Mouse (Mus musculus): ENCODE results near the gene Ank3. TPM values are rescaled to one million over a fixed set of nuclear protein-coding genes. Genes with fewer than 3 reads are reported as not detected.

Ank3 gene
- total RNA-seq, 2 experiments from 2014 or later = 77.7 to 83.4 TPM

GRCm38 (mm10) chr10:69859848-69860479 lies 461.4 kb downstream of the Ank3 start:
- DNase-seq = no peak
- intact Hi-C loops (cut with DNase I) = no loop called here

GRCm38 (mm10) chr10:69862829-69863228 lies 464.3 kb downstream of the Ank3 start:
- intact Hi-C loops (cut with DNase I) = no loop called here
- DNase-seq = no peak

- intact Hi-C loops (cut with DNase I) = loop anchor here (1.0 to 5.0 kb wide), 4 partner anchors 20 to 426 kb away; partner anchors contain the start of gene Ccdc6
- peak; percentile 84 to 91 for DNase-seq
Observed at GRCm38 (mm10) chr10:69870348-69870747, 471.8 kb downstream of the Ank3 start.

GRCm38 (mm10) chr10:69870947-69871346 lies 472.4 kb downstream of the Ank3 start:
- intact Hi-C loops (cut with DNase I) = loop anchor here (1.0 to 5.0 kb wide), 4 partner anchors 19 to 425 kb away; partner anchors contain the start of gene Ccdc6
- DNase-seq = peak in 1 of 2 experiments; percentile 23

DNA sequence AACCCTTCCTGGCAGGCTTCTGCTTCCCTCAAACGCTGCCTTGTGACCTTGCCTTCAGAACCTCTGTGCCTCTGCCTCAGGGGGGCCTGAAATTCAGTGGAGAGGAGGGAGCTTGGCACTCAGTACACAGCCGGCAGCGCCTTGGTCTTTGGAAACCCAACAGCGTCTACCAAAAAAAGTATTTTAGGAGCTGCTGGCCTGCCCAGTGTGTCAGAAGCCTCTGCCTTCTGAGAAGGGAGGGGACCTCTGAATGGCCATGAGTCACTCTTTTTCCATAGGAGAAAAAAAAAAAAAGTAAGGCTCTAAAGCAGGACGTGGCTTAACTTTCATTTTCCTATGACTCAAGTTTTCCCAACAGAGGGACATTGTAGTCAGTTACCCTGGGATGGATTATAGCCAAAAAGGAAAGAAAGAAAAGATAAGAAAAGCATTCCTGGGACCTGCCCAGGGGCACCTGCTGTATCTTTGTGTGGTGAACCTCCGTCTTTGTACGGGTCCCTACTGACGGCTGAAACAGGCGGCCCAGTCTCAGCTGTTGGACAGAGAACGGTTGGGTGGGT lies 473.7 kb downstream of the Ank3 start:
- intact Hi-C loops (cut with DNase I) = loop anchor here (5.0 kb wide), 1 partner anchor 225 kb away; the partner anchor contains the start of gene Ccdc6
- peak; percentile 42 to 56 for DNase-seq

GRCm38 (mm10) chr10:69872892-69873291 lies 474.3 kb downstream of the Ank3 start:
- DNase-seq = no peak
- intact Hi-C loops (cut with DNase I) = loop anchor here (5.0 kb wide), 1 partner anchor 224 kb away; the partner anchor contains the start of gene Ccdc6

DNA sequence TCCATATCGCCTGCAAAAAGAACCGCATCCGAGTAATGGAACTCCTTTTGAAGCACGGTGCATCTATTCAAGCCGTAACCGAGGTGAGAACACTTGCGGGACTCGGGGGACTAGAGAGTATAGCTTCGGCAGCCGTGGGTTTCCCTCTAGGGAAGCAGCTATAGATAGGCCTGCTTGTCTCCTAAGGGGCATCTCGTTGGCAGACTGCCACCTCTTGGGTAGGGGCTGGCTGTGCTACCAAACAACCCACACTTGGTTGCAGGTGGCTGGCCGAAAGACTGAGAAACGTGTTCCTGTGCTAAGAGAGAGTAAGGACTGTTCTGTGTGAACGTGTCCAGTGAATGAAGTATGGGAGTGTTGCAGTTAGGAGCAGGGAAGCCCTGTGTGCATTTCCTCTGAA lies 476.2 kb downstream of the Ank3 start:
- intact Hi-C loops (cut with DNase I) = loop anchor here (1.0 to 5.0 kb wide), 2 partner anchors 12 to 222 kb away; partner anchors contain the start of gene Ccdc6
- DNase-seq = no peak

DNA sequence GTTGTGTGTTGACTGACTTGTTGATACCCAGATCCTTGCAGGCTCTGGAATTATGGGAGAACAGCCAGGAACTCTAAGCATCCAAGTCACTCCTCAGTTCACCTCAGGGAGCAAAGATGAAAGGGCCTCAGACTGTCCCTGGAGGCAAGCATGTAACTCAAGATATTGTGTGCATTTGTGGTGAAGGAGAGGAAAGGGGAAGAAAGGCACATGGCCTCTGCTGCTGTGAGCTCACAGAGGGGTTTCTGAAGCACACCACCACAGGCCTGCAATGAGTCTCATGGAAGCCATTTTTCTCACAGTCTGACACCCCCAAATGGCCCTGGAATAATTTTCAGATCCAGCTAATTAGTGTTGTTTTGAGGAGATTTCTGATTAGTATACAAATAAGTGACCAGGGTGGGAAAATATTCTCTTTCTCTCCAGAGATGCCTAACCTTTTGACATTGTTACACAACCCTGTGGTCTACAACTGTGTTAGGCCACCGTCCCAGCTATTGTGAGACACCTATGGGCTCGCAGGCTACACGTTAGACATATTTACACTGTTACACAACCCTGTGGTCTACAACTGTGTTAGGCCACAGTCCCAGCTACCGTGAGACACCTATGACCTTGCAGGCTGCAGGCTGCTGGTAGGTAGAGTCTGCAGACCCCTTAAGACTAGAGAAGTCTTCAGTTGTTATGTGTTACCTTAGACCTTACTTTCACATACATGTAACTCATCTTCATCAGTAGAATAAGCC lies 485.5 kb downstream of the Ank3 start:
- no peak for DNase-seq
- intact Hi-C loops (cut with DNase I) = no loop called here

GRCm38 (mm10) chr10:69888399-69888798 lies 489.8 kb downstream of the Ank3 start:
- DNase-seq = peak; percentile 42 to 53
- intact Hi-C loops (cut with DNase I) = loop anchor here (5.0 kb wide), 1 partner anchor 74 kb away; no protein-coding TSS in a partner anchor

DNA sequence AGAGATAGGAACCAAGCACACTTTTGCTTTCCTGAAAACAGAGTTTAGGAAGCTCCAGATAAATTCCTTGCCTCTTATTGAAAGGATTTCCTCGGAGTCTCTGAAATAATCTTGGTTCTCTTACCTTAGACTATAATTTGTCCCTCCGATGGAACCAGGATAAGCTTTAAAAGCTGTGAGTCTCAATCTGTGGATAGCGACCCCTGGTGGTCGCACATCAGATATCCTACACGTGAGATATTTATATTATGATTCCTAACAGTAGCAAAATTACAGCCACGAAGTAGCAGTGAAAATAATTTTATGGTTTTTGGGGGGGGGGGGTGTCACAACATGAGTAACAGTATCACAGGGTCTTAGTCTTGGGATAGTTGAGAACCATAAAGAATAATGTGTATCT lies 491.2 kb downstream of the Ank3 start:
- intact Hi-C loops (cut with DNase I) = loop anchor here (1.0 to 5.0 kb wide), 2 partner anchors 19 to 73 kb away; no protein-coding TSS in a partner anchor
- DNase-seq = peak in 1 of 2 experiments; percentile 61

- intact Hi-C loops (cut with DNase I) = loop anchor here (1.0 kb wide), 1 partner anchor 20 kb away; no protein-coding TSS in a partner anchor
- DNase-seq = no peak
Observed at GRCm38 (mm10) chr10:69890389-69890985, 491.9 kb downstream of the Ank3 start.

DNA sequence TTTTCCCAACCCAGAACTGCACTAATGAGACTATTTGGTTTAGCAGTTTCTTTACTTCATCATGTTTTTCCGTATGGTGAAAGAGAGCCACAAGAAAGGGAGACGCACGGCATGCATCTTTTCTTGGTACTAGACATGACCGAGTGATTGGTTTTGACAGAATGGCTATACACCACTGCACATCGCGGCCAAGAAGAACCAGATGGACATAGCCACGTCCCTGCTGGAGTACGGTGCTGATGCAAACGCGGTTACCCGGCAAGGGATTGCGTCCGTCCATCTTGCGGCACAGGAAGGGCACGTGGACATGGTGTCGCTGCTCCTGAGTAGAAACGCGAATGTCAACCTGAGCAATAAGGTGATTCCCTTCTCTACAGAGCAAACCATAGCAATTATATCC lies 493.6 kb downstream of the Ank3 start:
- DNase-seq = no peak
- intact Hi-C loops (cut with DNase I) = no loop called here

- no peak for DNase-seq
- intact Hi-C loops (cut with DNase I) = no loop called here
Observed at GRCm38 (mm10) chr10:69895606-69896005, 497.0 kb downstream of the Ank3 start.

DNA sequence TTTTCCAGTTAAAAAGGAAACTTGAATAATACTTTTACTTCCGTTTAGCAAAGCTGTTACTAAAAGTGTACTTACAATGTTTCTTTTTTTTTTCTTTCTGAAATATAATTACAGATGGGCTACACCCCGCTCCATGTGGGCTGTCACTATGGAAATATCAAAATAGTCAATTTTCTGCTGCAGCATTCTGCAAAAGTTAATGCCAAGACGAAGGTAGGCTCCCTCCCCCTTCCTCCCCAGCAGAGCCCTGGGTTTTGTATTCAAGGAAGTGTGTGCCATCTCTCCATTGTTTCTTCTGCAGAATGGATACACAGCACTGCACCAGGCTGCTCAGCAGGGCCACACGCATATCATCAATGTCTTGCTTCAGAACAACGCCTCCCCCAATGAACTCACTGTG lies 499.4 kb downstream of the Ank3 start:
- DNase-seq = no peak
- intact Hi-C loops (cut with DNase I) = no loop called here

DNA sequence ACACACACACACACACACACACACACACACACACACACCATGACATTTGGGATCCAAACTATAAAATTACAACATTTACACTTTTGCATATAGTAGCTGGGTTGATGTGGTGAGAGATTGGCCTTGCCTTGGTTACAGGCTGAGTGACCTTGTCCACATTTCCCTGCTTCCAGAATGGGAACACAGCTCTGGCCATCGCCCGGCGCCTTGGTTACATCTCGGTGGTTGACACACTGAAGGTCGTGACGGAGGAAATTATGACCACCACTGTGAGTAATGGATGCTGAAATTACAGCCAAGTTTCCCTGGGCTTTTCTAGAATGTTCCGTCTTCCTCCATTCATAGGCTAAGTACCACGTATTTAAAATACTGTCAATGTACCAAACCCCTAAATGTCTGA lies 500.2 kb downstream of the Ank3 start:
- DNase-seq = no peak
- intact Hi-C loops (cut with DNase I) = no loop called here

- DNase-seq = no peak
- intact Hi-C loops (cut with DNase I) = no loop called here
Observed at GRCm38 (mm10) chr10:69899788-69900187, 501.2 kb downstream of the Ank3 start.

GRCm38 (mm10) chr10:69902024-69902423 lies 503.5 kb downstream of the Ank3 start:
- intact Hi-C loops (cut with DNase I) = no loop called here
- no peak for DNase-seq

DNA sequence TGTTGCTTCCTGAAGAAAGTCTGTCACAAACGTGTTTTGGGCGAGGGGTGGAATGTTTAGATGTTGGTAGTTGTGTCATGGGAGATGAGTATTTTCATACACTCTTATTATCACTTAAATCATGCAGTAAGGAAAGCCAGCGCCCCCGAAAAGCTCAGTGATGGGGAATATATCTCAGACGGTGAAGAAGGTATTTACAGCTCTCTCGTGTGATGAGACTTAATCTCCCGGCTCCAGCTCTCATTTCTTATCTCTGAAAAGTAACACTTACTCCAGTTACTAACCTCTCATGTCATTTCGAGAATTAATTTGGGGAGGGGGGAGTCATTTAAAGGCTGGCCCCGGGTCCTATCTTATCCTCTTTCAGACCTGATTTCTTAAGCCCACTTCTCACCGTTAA lies 505.7 kb downstream of the Ank3 start:
- intact Hi-C loops (cut with DNase I) = no loop called here
- DNase-seq = no peak

DNA sequence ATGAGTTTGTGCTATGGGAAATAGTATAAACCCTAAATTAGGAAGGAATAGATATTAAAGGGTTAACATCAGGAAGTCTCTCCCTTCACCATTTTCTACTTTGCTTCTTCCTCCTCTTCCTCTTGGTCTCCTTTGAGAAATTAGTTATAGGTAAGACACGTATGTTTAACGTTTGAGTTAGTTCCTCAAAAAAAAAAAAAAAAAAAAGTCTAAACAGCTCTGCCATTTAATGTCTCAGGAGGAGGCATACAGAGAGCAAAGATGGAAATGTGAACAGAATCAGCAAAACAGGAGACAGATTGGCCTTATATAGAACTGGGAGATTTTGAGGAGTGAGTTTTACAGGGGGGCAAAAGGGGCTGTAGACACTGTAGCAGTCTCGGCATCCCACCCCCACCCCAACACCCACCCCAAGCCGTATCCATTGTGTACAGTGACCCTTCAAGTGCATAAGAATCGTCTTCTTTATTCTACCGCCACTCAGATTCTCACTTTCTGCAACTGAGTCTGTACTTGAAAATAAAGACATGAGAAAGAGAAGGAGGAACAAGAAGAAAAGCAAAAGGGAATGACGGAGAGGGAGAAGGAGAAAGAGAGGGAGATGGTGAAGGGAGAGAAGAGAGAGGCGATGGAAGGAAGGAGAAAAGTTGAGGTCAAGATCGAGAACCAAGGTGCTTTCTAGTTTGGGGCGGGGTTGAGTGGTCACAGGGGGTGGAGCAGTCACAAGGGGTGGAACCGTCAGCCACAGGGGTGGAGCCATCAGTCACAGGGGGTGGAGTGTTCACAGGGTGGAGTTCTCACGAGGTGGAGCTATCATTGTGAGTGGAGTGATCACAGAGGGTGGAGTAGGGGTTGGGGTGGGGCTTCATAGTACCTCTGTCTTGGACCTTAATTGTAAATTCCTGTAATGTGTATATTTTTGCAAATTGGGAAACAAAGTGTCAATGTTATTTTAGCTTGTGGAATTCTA lies 509.5 kb downstream of the Ank3 start:
- intact Hi-C loops (cut with DNase I) = no loop called here
- no peak for DNase-seq

- intact Hi-C loops (cut with DNase I) = no loop called here
Observed at GRCm38 (mm10) chr10:69909856-69910255, 511.3 kb downstream of the Ank3 start.

More at GRCm38 (mm10) chr10:69909856-69910255, 511.3 kb downstream of the Ank3 start:
- no peak for DNase-seq
